Mouse (Mus musculus): ENCODE results near the gene Fndc9. TPM values are rescaled to one million over a fixed set of nuclear protein-coding genes. Genes with fewer than 3 reads are reported as not detected.
A peak's percentile ranks its signal among the peaks of the same experiment; 100 is the strongest.

Gene Fndc9
- 0.39 to 0.53 TPM in 2 of 3 replicates, not detected in the other for total RNA-seq (2017)

DNA sequence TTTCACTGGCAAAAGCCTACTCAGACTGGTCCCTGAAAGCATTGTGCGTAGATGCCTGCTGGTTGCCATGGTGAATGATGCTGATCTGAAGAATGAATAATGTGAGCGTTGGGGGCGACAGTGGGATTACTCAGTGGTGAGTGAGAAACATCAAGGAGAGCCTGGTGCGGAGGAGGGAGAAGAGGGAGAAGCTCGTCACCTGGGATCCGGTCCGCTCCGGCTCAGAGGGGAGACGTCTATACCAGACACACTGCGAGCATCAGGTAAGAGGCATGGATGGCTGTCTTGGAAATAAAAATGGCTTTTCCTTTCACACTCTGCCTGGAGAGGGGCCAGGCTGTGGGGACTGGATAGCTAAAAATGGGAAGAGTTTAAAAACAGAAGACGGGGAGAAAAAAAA is at the start of gene Fndc9:
Gene Fndc9 (plus strand): TSS at position 198 of the 400 bp plus-strand sequence.
- no peak for ATAC-seq (replicated peaks; ENCODE audit: insufficient number of reproducible peaks, low FRiP score, low TSS enrichment, poor library complexity, severe bottlenecking)

DNA sequence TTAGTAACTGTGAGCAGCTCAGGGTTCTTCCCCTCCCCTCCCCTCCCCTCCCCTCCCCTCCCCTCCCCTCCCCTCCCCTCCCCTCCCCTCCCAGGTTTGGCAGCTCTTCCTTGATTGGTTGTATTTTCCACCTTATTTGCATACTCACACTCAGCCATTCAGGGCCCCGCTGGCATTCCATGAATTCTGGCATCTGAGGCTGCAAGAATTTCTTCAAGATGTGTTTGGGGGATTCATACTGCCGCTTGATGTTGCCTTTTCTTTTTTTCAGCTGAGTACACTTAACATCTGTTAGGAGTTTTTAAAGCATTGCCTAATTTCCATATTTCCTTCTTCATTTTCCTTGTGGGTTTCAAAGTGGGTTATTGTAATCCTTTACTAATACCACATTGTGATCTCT is 47.0 kb upstream of the Fndc9 start:
- no peak for ATAC-seq (replicated peaks; ENCODE audit: insufficient number of reproducible peaks, low FRiP score, low TSS enrichment, poor library complexity, severe bottlenecking)

DNA sequence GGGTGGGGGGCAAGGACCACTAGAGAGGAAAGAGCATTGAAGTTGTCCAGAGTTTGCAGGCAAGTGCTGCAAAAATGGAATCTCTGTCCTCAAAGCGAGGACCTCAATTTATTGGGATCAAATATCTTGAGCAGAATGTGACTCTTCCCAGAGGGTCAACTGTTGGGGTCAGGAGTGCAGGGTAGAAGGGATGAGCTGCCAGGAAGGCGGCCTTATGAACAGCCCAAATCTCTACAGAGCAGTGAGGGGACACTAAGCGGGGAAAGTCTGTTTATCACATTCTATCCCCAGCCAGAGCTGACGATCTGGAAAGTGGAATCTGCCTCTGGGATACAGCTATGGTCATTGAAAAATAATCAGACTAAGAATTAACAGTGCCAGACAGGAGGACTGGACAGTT is 41.2 kb upstream of the Fndc9 start:
- no peak for ATAC-seq (replicated peaks; ENCODE audit: insufficient number of reproducible peaks, low FRiP score, low TSS enrichment, poor library complexity, severe bottlenecking)

DNA sequence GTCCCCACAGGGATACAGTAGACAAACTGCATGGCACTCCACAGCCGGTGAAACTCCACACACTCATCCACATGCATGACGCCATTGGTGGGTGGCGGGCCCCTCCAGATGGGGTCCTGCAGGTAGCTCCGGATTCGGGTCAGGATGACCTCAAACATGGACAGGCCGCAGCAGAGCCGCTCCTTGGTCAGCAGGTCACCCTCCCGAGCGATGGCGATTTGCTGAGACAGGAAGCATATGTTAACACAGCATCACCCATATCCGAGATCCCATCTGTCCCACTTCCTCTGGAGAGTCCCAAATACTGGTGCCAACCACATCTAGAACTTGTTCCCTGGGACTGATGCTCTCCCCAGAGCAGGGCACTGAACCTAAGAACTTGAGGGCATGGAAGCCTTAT is 34.7 kb upstream of the Fndc9 start:
- no peak for ATAC-seq (replicated peaks; ENCODE audit: insufficient number of reproducible peaks, low FRiP score, low TSS enrichment, poor library complexity, severe bottlenecking)

DNA sequence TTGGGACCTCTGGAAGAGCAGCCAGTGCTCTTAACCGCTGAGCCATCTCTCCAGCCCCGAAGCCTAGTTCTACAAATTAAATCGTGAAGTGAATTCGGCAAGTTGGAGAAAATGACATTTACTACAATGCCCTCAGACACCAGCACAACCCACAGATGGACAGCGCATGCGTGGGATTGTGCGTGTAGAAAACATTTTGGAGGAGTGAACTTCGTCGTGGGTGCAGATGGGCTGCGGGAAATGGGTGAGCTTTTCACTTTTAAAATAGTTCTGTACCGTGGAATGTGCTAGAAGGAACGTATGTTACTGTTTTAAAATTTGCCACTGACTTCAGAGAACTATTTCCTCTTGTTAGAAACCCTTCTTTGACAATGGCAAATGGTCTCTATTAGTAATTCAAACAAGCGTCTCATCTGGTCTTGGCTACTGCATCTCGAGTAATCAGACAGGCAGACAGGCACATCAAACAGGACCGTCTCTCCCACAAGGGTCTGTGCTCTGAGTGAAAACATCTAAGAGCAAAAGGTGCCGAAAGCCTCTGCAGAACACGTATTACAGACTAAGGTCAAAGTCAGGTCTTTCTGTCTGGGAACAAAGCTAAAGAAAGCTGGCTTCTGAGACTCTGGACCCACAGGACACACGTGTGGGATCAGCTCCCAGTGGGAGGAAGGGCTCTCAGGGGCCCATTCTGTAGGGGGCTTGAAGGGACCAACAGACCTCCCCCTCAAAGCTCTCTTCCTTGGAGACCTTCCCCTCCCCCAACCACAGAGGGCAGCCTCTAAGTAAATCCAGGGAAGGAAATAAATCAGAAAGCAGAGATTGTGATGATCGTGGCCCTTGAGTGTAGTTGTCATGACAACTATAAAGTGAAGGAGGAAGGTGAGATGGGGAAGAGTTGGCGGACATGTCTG is 33.4 kb upstream of the Fndc9 start:
- ATAC-seq (replicated peaks; ENCODE audit: insufficient number of reproducible peaks, low FRiP score, low TSS enrichment, poor library complexity, severe bottlenecking), result no peak

DNA sequence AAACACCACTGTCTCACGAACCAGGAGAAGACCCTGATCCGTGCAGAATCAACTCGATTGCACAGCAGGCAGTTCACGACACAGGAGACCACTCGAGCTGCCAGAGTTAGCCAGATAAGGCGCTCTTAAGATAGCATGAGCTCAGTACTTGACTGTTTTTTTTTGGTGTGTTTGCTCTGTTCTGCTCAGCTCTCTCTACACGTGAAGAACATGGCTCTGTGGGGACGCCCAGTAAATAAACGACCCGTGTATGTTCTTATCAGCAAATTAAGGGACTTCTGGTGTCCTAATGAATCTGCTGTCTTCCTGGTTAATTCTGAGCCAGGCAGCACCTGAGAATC is 32.8 kb upstream of the Fndc9 start:
- no peak for ATAC-seq (replicated peaks; ENCODE audit: insufficient number of reproducible peaks, low FRiP score, low TSS enrichment, poor library complexity, severe bottlenecking)

DNA sequence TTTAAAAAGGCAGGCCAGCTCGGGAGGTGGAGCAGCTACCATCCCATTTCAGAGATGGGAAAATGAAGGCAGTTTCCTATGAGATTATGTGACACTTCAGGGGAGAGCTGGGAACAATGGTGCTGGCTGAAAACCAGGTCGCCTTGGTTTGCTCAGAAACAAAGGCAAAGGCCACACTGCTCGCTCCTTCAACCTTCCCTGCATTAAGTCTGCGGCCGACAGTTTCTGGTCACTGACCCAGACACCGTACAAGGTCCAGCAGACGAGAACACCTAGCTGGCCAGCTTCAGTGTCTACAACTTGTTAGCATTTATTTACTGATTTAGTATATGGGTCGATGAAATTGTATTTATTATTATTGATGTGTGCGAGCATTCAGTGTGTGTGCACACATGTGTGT is 30.5 kb upstream of the Fndc9 start:
- no peak for ATAC-seq (replicated peaks; ENCODE audit: insufficient number of reproducible peaks, low FRiP score, low TSS enrichment, poor library complexity, severe bottlenecking)

DNA sequence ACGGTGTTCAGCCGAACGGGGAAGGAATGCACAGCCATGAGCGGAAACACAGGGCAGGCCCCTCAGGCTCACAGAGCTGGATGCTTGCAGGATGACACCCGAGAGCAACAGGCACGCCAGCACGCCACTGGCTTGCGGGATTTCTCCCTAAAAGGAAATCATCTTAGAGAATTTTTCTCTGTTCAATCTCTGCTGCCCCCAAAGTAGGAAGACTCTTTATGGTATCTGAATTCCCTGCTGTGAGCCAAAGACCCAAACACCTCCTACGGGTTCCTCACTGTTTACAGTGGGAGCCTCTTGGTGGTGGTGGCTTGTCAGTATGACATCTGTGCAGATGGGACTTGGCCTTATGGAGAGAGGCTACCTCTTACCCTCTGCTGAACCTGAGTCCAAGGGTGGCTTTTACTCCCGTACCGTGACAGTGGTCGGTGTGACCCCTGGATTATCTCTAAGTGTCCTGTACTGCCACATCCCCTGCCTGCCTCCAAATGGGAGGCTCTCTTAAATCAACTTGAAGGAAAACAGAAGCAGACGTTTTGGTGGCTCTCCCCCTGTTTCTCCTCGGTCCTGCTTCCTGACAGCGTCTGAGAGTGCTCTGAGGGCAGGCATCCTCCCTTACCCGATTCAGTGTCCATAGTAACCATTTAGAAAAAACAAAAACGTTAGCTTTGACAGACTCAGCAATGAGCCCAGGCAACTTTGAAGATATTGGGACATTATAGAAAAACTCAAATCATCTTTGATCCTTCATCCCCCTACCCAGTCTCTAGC is 29.5 kb upstream of the Fndc9 start:
- ATAC-seq (replicated peaks; ENCODE audit: insufficient number of reproducible peaks, low FRiP score, low TSS enrichment, poor library complexity, severe bottlenecking), result no peak

DNA sequence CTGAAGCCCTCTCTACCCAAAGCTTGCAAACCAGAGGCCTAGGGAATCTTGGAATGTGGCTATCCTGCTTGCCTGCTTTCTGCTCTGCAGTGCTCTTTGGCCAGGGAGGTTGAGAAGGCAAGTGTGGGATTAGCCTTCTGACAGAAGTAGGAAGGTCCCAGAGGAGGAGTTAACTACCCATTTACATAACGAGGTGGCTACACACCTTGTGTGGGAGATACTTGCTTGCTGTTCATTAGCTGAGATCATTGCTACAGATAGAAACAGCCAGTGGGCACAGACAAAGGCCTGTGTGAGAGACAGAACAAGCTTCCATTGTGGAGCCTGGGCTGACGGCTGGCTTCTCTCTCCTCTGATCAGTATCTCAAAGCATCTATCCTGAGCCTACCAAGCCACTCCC is 25.4 kb upstream of the Fndc9 start:
- ATAC-seq (replicated peaks; ENCODE audit: insufficient number of reproducible peaks, low FRiP score, low TSS enrichment, poor library complexity, severe bottlenecking), result no peak

DNA sequence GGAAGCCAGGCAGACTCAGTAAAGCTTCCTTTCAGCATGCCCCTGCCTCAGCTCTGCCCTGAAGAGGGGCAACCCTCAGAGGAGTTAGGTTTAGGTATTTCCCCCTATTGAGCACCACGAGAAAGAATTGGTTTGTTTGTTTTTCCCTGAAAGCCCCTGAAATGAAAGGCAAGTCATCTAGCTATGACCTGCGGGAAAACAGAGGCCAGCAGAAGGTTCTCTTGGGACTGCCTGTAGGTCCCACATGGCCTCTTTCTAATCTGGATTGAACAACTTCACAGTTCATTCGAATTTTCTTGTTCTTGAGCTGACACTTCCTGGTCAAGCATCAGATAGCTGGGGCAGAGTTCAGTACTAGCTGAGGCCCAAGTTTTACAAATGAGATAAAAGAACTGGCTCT is 23.5 kb upstream of the Fndc9 start:
- ATAC-seq (replicated peaks; ENCODE audit: insufficient number of reproducible peaks, low FRiP score, low TSS enrichment, poor library complexity, severe bottlenecking), result no peak

DNA sequence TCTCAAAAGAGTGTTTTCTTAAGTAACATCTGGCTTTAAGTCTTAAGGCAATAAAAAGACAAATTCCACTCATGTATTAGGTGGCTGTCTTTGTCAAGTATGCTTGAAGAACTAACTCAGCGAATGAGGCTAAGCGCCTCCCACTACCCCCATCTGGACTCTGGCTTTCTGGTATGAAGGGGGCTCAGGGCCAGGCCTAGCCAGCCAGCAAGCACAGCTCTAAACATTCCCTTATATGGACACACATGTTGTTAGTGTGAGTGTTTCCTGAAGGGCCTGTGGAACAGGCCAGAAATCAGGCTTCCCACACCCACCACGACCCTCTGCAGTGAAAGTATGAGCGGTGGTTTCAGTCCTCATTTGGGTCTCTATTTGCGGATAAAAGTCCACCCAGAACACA is 21.5 kb upstream of the Fndc9 start:
- no peak for ATAC-seq (replicated peaks; ENCODE audit: insufficient number of reproducible peaks, low FRiP score, low TSS enrichment, poor library complexity, severe bottlenecking)

DNA sequence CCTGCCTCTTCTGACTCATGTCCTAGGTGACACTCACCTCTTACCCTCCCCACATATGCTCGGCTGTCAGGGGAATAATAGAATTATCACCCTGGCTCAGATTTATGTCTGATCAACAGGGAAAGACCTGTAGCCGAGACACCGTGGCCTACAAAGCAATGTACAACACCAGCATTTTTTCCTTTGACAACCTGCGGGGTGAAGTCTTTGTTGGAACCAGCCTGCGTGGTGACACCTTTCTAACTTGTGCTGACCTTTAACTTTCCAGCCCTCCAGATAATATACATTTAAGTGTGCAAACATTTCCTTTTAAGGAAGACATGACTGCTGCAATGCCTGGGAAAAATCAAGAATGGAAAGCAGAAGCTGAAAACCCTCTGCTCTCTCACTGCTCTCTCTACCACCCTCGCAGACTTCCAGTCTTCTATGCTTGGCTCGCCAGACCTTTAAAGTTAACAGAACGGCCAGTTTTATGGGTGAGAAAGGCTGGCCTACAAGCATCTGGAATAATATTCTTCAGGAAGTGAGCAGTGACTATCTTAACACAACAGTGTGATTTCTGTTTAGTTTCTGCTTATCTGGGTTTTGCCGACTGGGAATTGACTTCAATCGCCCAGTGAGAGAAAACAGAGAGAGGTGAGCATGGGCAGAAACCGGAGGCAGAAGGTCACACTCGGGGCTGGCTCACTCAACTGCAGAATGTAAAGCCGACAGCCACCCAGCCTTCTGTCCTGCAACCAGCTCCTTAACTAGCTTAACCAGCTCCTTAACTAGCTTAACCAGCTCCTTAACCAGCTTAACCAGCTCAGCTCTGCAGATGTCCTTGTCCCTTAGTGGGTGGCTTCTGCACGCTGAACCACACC is 20.7 kb upstream of the Fndc9 start:
- no peak for ATAC-seq (replicated peaks; ENCODE audit: insufficient number of reproducible peaks, low FRiP score, low TSS enrichment, poor library complexity, severe bottlenecking)

DNA sequence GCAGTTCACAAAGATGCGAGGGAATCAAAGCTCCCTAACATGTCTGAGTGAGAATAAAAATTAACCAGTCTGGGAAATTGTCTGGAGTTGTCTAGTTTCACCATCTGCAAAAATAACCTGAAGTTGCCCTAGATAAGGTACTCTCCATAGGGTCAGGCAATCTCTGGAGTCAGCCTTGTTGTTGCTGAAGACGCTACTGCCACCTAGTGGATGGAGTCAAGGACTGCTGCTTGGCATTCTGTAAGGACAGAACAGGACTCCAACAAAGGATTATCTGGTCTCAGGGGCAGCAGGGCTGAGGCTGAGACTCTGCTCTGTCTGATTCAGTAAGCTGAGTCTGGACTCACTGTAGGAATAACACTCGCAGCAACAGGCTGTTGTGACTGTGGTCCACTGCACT is 20.0 kb upstream of the Fndc9 start:
- ATAC-seq (replicated peaks; ENCODE audit: insufficient number of reproducible peaks, low FRiP score, low TSS enrichment, poor library complexity, severe bottlenecking), result peak; percentile 58; the same call in 1 of the 2 replicates

DNA sequence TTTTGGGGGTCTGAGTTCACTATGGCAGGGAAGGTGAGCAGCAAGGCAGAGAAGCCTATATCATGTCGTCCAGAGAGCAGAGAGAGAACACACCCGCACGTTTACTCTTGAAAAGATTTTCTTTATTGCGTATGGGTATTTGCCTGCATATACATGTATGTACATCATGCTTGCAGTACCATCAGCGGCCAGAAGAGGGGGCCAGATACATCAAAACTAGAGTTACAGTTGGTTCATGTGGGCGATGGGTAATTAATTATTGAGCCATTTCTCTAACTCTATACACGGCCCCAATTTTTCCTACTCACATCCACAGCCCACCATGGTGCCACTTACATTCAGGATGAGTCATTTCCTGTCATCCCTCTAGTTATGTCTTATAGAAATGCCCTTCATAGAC is 18.7 kb upstream of the Fndc9 start:
- no peak for ATAC-seq (replicated peaks; ENCODE audit: insufficient number of reproducible peaks, low FRiP score, low TSS enrichment, poor library complexity, severe bottlenecking)

DNA sequence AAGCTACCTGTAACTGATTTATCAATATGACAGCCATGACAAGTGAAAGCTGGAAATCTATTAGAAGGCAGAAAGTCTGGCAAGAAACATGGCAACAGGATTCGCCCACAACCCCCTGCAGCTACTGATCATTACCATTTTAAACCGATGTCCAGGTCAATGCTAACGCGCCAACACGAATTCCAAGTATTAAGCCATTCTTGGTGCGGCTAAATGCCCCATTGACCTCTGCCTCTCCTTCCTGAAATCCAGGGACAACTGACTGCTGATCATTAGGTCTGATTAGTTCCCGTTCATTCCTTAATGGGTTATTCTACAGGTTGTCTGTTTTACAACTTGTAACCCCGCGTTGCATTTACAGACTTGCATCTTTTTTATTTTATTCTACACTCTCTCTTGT is 17.6 kb upstream of the Fndc9 start:
- ATAC-seq (replicated peaks; ENCODE audit: insufficient number of reproducible peaks, low FRiP score, low TSS enrichment, poor library complexity, severe bottlenecking), result no peak

DNA sequence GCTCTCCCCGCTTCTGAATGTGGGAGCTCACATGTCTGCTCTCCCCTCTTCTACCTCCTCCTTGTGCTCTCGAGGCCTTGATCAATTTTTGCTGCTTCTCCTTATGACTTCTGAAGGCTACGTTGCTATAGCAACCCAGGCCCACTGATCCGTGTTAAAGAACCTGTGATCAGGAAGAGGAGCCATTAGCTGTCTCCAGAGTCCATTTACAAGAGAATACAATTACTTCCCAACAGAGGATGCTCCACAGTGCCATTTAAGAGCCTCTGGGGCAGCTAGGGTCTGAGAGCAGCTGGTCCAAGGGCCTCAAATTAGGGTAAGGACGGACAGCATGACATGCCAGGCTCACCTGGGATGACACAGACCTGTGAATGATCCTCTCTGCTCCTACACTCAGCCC is 16.7 kb upstream of the Fndc9 start:
- no peak for ATAC-seq (replicated peaks; ENCODE audit: insufficient number of reproducible peaks, low FRiP score, low TSS enrichment, poor library complexity, severe bottlenecking)

DNA sequence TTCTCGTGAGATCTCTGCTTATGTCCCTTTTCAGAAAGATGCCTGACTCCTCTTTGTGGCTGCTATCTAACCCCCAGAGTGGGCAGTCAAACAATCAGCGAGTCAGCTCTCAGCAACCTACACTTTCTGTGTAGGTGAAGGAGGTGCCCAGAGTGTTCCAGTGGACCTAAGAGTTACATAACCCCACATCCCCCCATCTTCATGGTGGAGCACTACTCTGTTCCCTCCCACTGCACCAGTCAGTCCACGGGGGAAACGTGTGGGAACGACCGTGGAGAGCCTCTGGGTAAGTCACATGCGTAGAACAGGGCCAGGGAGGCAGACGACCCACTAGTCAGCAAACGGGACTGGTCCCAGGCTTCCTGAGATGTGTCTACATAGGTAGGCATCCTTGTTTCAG is 16.0 kb upstream of the Fndc9 start:
- ATAC-seq (replicated peaks; ENCODE audit: insufficient number of reproducible peaks, low FRiP score, low TSS enrichment, poor library complexity, severe bottlenecking), result no peak

DNA sequence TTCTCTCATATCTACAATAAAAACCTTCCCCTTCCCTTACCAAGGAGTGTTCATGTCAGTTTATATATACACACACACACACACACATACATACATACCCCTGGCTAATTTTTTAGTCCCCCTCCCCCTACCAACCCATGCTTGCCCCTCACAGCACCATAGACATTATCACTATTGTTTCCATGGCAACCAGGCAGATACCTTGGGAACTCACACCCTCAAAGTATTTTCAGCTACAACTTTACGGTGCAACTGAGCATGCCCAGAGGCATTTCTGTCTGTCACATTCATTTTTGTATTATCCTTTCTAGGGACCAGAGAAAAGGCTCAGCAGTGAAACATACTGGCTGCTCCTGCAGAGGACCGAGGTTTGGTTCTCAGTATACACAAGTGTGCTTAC is 15.1 kb upstream of the Fndc9 start:
- ATAC-seq (replicated peaks; ENCODE audit: insufficient number of reproducible peaks, low FRiP score, low TSS enrichment, poor library complexity, severe bottlenecking), result no peak

DNA sequence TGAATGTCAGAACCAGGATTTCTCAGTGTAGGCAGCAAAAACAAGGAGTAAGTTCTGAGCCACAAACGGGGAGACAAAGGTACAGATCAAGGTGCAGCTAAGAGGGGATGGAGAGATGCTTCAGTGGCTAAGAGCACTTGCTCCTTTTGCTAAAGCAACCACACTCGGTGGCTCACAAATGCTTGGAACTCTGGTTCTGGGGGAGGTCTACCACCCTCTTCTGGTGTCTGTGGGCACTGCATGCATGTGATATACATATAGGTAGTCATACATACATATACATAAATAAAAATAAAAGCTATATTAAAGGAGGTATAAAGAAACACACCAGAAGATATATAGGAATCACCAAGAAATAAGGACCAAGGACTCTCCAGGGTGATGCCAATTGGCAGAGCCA is 11.8 kb upstream of the Fndc9 start:
- ATAC-seq (replicated peaks; ENCODE audit: insufficient number of reproducible peaks, low FRiP score, low TSS enrichment, poor library complexity, severe bottlenecking), result no peak

Measured in monocyte, adult 5-6 weeks (primary cell).